Mouse (Mus musculus) E14TG2a.4 (cell line): ENCODE data around the gene Htr2a.
A peak's percentile ranks its signal among the peaks of the same experiment; 100 is the strongest.

Experiments
- H3K27me3 ChIP-seq: 2 replicates; pipeline ENCODE4 v1.6.1; 2014; ENCODE audit warnings: low read length, control low read depth; ENCODE audit not compliant: insufficient read depth
- H3K36me3 ChIP-seq: 2 replicates; pipeline ENCODE4 v1.6.1; 2014; ENCODE audit warnings: low read length, control low read depth; ENCODE audit not compliant: insufficient read depth
- H3K4me1 ChIP-seq: replicated peaks from 2 replicates; pipeline ENCODE4 v1.6.1; 2014; ENCODE audit warnings: low read depth, low read length, control low read depth
- H3K4me3 ChIP-seq: replicated peaks from 2 replicates; pipeline ENCODE4 v1.5.1; 2014; ENCODE audit warnings: mild to moderate bottlenecking, low read length
- H3K9me3 ChIP-seq: 2 replicates; pipeline ENCODE4 v1.6.1; 2014; ENCODE audit warnings: low read length, control low read depth
- CTCF ChIP-seq: conservative IDR thresholded peaks from 2 replicates; pipeline ENCODE4 v1.5.1; 2014; ENCODE audit warnings: low read length
- NANOG ChIP-seq: IDR thresholded peaks from 2 replicates; pipeline ENCODE4 v1.6.1; 2014; ENCODE audit warnings: borderline replicate concordance, low read length, mixed read lengths
- POU5F1 ChIP-seq: IDR thresholded peaks from 2 replicates; pipeline ENCODE4 v1.6.1; 2014; ENCODE audit warnings: low read length, borderline replicate concordance

Htr2a gene

DNA sequence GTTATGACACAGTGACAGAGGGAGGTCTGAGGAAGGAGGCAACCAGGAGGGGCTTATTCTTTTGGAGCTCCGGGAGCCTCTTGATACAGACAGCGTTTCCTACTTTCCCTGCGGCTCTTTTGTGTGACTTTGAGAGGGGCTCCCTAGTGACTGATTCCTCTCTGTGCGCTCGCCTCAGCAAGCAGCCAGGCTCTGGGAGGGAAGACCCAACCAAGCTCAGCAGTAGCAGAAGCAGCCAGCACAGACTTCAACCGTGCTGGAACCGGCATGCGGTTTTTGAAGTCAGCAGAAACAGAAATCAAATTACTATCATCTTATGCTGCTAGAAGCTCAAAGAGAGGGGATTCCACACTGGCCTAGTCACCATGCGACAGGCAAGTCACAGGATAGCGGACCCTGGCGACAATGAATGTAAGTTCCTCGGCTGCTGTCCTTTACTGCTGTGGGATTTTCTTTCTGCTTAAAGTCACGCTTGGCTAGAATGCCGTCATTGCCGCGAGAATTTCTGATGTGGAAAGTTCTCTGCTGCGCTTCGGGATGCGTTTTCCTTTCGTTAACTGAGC is at the start of gene Htr2a:
Htr2a (plus strand) TSS at position 22 of the 563 bp plus-strand sequence.
- TF ChIP-seq CTCF, result no peak
- no peak for TF ChIP-seq POU5F1
- TF ChIP-seq NANOG, result no peak
- Histone ChIP-seq H3K36me3 (no peaks in the 10 kb centered on the region), H3K4me1 (peaks cover 8% of the 10 kb centered on the region; the same call in 1 of the 2 replicates), H3K9me3 (peaks cover 8% of the 10 kb centered on the region; the same call in 1 of the 2 replicates), H3K4me3 (peak within 1 kb of the TSS; percentile 13; the same call in 1 of the 2 replicates), H3K27me3 (peaks cover 18% of the 10 kb centered on the region)

- Histone ChIP-seq H3K4me1 (no peaks in the 10 kb centered on the region), H3K4me3 (no peak overlapping the region), H3K36me3 (no peaks in the 10 kb centered on the region), H3K9me3 (0 out of 2 replicates have a peak, but pooled peaks cover 3% of the 10 kb centered on the region), H3K27me3 (no peaks in the 10 kb centered on the region)
- TF ChIP-seq NANOG (no peak), CTCF (no peak), POU5F1 (no peak)
Observed at GRCm38 (mm10) chr14:74601333-74602087, 39.1 kb upstream of the Htr2a start.

DNA sequence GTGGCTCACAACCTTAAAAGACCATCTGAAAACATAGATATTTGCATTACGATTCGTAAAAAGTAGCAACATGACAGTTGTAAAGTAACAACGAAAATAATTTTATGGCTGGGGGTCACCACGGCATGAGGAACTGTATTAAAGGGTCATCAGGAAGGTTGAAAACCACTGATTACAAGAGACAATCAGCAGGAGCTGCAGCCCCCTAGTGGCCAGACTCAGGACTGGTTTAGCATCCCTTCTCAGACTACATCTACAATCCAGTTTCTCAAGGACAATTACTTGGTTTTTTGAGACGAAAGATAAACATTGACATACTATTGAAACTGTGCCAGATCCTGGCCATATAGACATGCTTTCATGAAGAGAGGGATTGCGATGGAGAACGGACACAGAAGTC is 38.1 kb upstream of the Htr2a start:
- TF ChIP-seq CTCF, result peak; percentile 69
- TF ChIP-seq POU5F1, result no peak
- no peak for TF ChIP-seq NANOG
- no peaks in the 10 kb centered on the region for H3K27me3 ChIP-seq
- H3K4me3 ChIP-seq, result no peak overlapping the region
- no peaks in the 10 kb centered on the region for H3K9me3 ChIP-seq
- H3K36me3 ChIP-seq, result no peaks in the 10 kb centered on the region
- H3K4me1 ChIP-seq, result no peaks in the 10 kb centered on the region

- no peaks in the 10 kb centered on the region for H3K4me1 ChIP-seq
- H3K36me3 ChIP-seq, result no peaks in the 10 kb centered on the region
- TF ChIP-seq POU5F1 (no peak), NANOG (no peak), CTCF (no peak)
- H3K9me3 ChIP-seq, result no peaks in the 10 kb centered on the region
- H3K4me3 ChIP-seq, result no peak overlapping the region
- no peaks in the 10 kb centered on the region for H3K27me3 ChIP-seq
Observed at GRCm38 (mm10) chr14:74603131-74603766, 37.4 kb upstream of the Htr2a start.

DNA sequence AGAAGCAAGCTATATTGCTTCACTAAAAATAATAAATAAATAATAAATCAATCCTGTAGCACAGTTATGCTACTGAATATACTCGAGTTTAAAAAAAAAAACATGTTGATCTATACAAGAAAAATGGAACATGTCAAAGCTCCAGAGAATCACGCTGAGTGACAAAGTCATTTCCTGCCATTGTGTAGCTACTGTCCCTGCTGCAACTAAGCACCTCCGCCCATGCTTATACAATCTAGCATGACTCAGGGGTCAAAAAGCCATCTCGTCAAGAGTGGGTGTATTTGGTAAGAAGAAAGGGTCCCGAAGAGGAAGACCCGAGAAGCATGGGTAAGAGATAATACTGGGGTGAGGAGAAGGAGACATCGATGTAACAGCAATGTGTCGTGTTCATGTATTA is 29.3 kb upstream of the Htr2a start:
- H3K27me3 ChIP-seq, result no peaks in the 10 kb centered on the region
- TF ChIP-seq NANOG (no peak), POU5F1 (no peak), CTCF (no peak)

GRCm38 (mm10) chr14:74618858-74619257 is 21.8 kb upstream of the Htr2a start:
- H3K36me3 ChIP-seq, result no peaks in the 10 kb centered on the region
- H3K4me1 ChIP-seq, result no peaks in the 10 kb centered on the region
- H3K27me3 ChIP-seq, result no peaks in the 10 kb centered on the region
- TF ChIP-seq CTCF (peak; percentile 66), POU5F1 (no peak)
- H3K4me3 ChIP-seq, result no peak overlapping the region
- no peaks in the 10 kb centered on the region for H3K9me3 ChIP-seq

More for the DNA sequence above, 29.3 kb upstream of the Htr2a start:
- Histone ChIP-seq H3K4me3 (no peak overlapping the region), H3K4me1 (no peaks in the 10 kb centered on the region), H3K36me3 (no peaks in the 10 kb centered on the region), H3K9me3 (no peaks in the 10 kb centered on the region)

DNA sequence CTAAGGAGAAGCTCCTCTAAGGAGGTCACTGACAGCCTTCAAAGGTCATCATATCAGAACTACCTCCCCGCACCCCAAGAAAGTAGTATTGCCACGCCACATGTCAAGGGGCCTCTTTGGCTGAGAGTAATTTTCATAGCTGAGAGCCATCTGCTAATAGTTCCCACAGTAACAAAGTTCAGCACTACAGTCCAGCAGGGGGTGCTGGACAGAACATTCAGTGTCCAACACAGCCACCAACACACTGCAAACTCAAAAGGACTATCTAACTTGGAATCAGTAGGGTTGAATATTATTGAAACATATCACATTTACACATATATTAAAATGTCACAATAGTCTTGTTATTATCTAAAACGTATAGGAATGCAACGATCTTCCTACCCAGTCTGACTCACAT is 2.6 kb upstream of the Htr2a start:
- H3K4me1 ChIP-seq, result peaks cover 8% of the 10 kb centered on the region; the same call in 1 of the 2 replicates
- no peak overlapping the region for H3K4me3 ChIP-seq
- TF ChIP-seq NANOG, result no peak
- no peak for TF ChIP-seq CTCF
- no peak for TF ChIP-seq POU5F1
- peaks cover 8% of the 10 kb centered on the region; the same call in 1 of the 2 replicates for H3K9me3 ChIP-seq
- peaks cover 18% of the 10 kb centered on the region for H3K27me3 ChIP-seq
- H3K36me3 ChIP-seq, result no peaks in the 10 kb centered on the region

DNA sequence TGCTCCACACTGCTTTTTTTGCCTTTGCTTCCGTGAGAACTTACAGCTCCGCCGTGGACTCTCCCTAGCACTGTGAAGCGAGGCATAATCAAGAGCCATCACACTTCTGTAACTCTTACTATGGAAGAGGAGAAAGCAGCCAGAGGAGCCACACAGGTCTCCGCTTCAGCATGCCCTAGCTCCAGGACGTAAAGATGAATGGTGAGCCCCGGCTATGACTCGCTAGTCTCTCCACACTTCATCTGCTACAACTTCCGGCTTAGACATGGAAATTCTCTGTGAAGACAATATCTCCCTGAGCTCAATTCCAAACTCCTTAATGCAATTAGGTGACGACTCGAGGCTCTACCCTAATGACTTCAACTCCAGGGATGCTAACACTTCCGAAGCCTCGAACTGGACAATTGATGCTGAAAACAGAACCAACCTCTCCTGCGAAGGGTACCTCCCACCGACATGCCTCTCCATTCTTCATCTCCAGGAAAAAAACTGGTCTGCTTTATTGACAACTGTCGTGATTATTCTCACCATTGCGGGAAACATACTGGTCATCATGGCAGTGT is 1.1 kb downstream of the Htr2a start:
- TF ChIP-seq CTCF (no peak), POU5F1 (no peak), NANOG (no peak)
- H3K36me3 ChIP-seq, result no peaks in the 10 kb centered on the region
- peaks cover 8% of the 10 kb centered on the region; the same call in 1 of the 2 replicates for H3K4me1 ChIP-seq
- peaks cover 18% of the 10 kb centered on the region for H3K27me3 ChIP-seq
- no peak overlapping the region for H3K4me3 ChIP-seq
- peaks cover 8% of the 10 kb centered on the region; the same call in 1 of the 2 replicates for H3K9me3 ChIP-seq
